ENCODE assay signal across 1 mouse cellular context in genomic region chr13:100213683-100214082, GRCm38 (mm10). TPM values are rescaled to one million over a fixed set of nuclear protein-coding genes. Genes with fewer than 3 reads are reported as not detected.
"Had no signal": no experiment of that assay in that cellular context is flagged by ENCODE, and none has a peak within 500 bp of the region (broad histone marks: within the 10 kb centered on the region; RNA-seq: fewer than 3 reads in every experiment).

No protein-coding gene starts in this region.

RNA-seq across cellular contexts. Expression of gene Naip5, which starts 32.4 kb away (rescaled TPM):
- polyA plus RNA-seq: limb, embryonic 12.5 days had no signal
